Mouse (Mus musculus) activated CD4-positive, CD25-positive, alpha-beta regulatory T cell, adult 4 months (primary cell): ENCODE results near the gene Olfr1271. TPM values are rescaled to one million over a fixed set of nuclear protein-coding genes. Genes with fewer than 3 reads are reported as not detected.
"Not testable (repeated sequence)": the region's sequence is repeated elsewhere in the genome, so short reads cannot be mapped to it uniquely, and the experiment has no call there.

Experiments used
- ATAC-seq: one replicate; pipeline ENCODE4 v1.8.0; 2017
- polyA plus RNA-seq, 2 experiments: library from polyadenylated mRNA; unstranded; fragments of 100-300 nt; shearing (Covaris generic); gene quantifications; one replicate each; pipeline ENCODE4 v1.2.1; 2017

The Olfr1271 gene
- polyA plus RNA-seq: not detected

DNA sequence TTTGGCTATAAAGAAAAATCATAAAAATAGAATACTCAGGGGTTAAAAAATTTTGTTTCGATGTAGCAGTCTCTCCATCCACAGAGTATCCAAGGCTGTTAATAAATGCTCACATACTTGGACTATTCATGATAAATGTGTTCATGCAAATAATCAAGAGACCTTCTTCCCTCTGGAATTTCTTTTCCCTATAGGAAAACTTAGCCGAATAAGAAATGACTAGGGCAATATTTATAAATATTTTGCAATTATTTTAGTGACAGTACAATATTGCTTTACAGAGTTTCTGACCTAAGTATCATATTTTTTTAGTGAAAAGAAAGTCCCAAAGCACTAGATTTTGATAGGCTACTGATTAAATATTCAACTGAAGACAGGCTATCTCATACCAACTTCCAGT lies at the start of gene Olfr1271:
Olfr1271 (minus strand) TSS at position 101 of the 400 bp plus-strand sequence.
- no peak for ATAC-seq

DNA sequence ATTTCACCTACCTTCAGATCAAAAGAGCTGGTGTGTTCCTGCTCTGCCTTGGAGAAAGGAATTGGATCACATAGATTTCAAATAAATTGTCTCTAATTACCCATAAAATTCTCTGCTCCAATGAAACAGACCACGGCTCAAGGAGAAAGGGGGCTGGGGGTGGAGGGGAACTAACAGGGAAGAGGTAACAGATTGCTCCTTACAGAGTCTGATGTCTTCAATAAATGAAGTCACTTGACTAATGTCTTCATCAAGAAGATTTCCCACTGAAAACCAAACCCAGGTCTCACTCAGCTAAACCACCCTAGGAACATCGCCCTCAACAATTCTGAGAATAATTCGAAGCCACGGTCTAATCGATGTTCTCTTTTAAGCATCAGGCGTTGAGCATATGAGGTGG lies 21.9 kb upstream of the Olfr1271 start, which contains the start of gene Olfr1272:
Olfr1272 (minus strand) TSS at position 101 of the 400 bp plus-strand sequence.
- ATAC-seq: no peak

DNA sequence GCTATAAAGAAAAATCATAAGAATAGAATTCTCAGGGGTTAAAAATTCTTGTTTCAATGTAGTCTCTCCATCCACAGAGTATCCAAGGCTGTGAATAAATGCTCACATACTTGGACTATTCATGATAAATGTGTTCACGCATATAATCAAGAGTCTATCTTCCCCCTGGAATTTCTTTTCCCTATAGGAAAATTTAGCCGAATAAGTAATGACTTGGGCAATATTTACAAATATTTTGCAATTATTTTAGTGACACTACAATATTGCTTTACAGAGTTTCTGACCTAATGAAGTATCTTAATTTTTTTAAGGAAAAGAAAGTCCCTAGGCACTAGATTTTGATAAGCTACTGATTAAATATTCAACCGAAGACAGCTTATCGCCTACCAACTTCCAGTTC lies 13.3 kb downstream of the Olfr1271 start, which contains the start of gene Olfr142:
Olfr142 (minus strand) TSS at position 101 of the 400 bp plus-strand sequence.
- ATAC-seq: no peak

DNA sequence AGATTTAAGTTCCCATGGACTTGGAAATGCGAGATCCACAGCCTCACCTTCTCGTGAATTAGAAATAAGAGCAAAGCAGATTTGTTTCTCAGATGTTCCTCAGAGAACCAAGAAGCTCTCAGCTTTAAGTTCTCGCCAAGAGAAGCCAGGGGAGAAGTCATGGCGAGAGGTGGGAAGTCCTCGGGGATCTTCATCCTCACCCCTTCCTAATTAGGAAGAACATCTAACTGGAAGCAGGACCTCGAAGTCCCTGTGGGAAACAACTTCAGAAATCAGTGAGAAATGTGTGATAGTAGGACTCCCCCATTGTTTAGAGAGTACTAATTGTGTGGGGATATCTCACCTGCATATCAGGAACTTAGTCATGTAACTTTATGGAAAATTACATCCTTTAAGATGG lies 46.4 kb downstream of the Olfr1271 start, which contains the start of gene Olfr1506:
Olfr1506 (minus strand) TSS at position 101 of the 400 bp plus-strand sequence.
- not testable (repeated sequence) for ATAC-seq

Other genes with a start within 250 kb of the Olfr1271 start
- gene Olfr1264, start 245.5 kb downstream of the Olfr1271 start, polyA plus RNA-seq: under 1 TPM in 1 of 2 experiments, not detected in 1; 0.08 TPM
- not detected for gene Olfr1265, start 235.7 kb downstream of the Olfr1271 start, polyA plus RNA-seq
- not detected for gene Olfr140, start 207.4 kb downstream of the Olfr1271 start, polyA plus RNA-seq
- gene Olfr1269, start 149.6 kb downstream of the Olfr1271 start, polyA plus RNA-seq: under 1 TPM in 1 of 2 experiments, not detected in 1; 0.12 TPM
- gene Olfr32, start 128.7 kb downstream of the Olfr1271 start, polyA plus RNA-seq: not detected
- gene Olfr1270, start 117.9 kb downstream of the Olfr1271 start, polyA plus RNA-seq: not detected
- not detected for gene Olfr1506, start 46.5 kb downstream of the Olfr1271 start, polyA plus RNA-seq
- gene Olfr142, start 13.4 kb downstream of the Olfr1271 start, polyA plus RNA-seq: not detected
- not detected for gene Olfr1272, start 21.8 kb upstream of the Olfr1271 start, polyA plus RNA-seq
- gene Gm13769, start 51.2 kb upstream of the Olfr1271 start, polyA plus RNA-seq: not detected
- not detected for gene Olfr1274-ps, start 127.7 kb upstream of the Olfr1271 start, polyA plus RNA-seq